Mouse (Mus musculus): ENCODE results near the gene Agk. TPM values are rescaled to one million over a fixed set of nuclear protein-coding genes. Genes with fewer than 3 reads are reported as not detected.

Agk gene
- polyA plus RNA-seq, 1 experiment from 2014 or later: 60.2 TPM

DNA sequence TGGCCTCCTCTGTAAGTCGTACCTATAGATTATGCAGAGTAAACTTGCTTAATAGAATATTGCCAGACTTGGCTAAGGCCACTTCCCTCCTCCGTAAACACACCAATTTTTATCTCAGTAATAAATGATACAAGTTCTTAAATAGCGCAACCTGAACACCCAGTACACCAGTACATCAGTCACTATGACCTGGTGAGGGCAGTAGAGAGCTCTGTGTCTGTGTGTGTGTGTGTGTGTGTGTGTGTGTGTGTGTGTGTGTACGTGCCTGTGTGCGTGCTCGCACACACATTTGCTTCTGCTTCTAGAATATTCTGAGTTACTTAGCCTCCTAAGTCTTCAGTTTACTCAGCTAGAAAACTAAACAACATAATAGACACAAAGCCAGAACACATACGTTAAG lies 28.4 kb downstream of the Agk start:
- H3K4me2 ChIP-seq: no peak overlapping the region
- no peak overlapping the region for H3K4me3 ChIP-seq
- no peaks in the 10 kb centered on the region for H3K36me3 ChIP-seq (replicated peaks)
- no peaks in the 10 kb centered on the region for H3K27me3 ChIP-seq (replicated peaks)
- H3K9ac ChIP-seq: no peak overlapping the region
- 94% methylated on average over 7 of the region's 7 CpGs for WGBS
- H3K4me1 ChIP-seq: no peaks in the 10 kb centered on the region
- no peak for ATAC-seq (replicated peaks)
- H3K9me3 ChIP-seq: no peaks in the 10 kb centered on the region
- no peak overlapping the region for H3K27ac ChIP-seq

DNA sequence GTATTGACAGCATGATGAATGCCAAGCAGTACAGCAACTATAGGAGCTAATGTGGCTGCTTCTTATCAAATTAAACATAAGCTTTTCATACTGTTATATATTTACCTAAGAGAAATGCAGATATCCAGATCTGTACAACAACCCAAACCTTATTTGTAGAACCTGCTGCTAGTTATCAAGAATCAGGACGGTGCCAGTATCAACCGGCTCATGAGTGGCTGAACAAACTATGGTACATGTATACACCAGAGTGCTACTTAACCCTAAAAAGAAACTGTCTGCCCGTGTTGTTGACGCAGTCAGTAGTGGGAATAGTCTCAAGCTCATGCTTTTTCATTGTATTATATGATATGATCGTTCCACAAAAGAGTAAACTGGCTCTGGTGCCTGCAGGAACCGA lies 46.1 kb downstream of the Agk start:
- Histone ChIP-seq H3K36me3 (replicated peaks) (no peaks in the 10 kb centered on the region), H3K9ac (no peak overlapping the region), H3K4me1 (no peaks in the 10 kb centered on the region), H3K27me3 (replicated peaks) (no peaks in the 10 kb centered on the region), H3K4me3 (no peak overlapping the region), H3K4me2 (no peak overlapping the region), H3K9me3 (no peaks in the 10 kb centered on the region), H3K27ac (no peak overlapping the region)
- no peak for ATAC-seq (replicated peaks)
- WGBS: 97% methylated on average over 6 of the region's 6 CpGs

DNA sequence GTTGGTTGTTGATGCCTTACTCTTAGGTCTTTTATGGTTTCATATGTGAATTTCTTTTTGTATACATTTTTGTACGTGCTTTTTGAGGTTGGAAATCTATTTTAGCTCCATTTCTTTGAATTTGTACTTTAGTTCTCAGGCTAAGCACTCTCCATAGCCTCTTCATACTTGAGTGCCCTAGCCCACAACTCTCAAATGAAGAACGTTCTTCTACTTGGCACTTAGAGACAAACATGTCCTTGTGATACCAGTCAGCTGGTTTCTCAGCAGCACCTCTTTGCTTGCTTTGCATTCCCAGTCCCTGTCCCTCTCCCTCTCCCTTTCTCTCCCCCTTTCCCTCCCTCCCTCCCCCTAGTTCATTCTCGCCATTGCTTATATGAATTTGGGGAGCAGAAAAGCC lies 55.2 kb downstream of the Agk start:
- no peak overlapping the region for H3K4me2 ChIP-seq
- H3K27me3 ChIP-seq (replicated peaks): no peaks in the 10 kb centered on the region
- peaks cover 8% of the 10 kb centered on the region; the same call in 1 of the 2 replicates for H3K36me3 ChIP-seq (replicated peaks)
- WGBS: 90% methylated on average over 3 of the region's 3 CpGs
- no peak overlapping the region for H3K4me3 ChIP-seq
- no peak overlapping the region for H3K9ac ChIP-seq
- H3K4me1 ChIP-seq: no peaks in the 10 kb centered on the region
- ATAC-seq (replicated peaks): no peak
- no peak overlapping the region for H3K27ac ChIP-seq
- H3K9me3 ChIP-seq: no peaks in the 10 kb centered on the region

DNA sequence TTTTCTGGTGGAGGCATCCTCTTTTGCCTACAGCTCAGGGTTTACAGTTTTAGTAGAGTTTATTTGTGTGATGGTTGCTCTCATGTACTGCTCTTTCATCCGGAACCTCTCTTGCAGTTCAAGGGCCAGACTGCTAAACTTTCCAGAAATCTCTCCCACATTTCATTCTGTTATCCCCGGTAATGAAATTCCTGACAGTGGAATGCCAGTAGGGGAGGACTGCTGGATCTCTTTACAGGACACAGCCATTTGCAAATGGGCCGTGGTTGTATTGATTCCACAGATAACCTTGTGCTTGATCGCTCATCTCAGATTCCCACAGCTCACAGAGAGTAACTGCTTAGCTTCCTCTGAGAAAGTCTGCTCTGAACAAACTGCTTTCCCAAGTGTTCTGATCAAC lies 56.9 kb downstream of the Agk start:
- H3K27ac ChIP-seq: no peak overlapping the region
- H3K9me3 ChIP-seq: no peaks in the 10 kb centered on the region
- no peak overlapping the region for H3K4me3 ChIP-seq
- peaks cover 6% of the 10 kb centered on the region; the same call in 1 of the 2 replicates for H3K36me3 ChIP-seq (replicated peaks)
- 88% methylated on average over 4 of the region's 4 CpGs for WGBS
- H3K27me3 ChIP-seq (replicated peaks): no peaks in the 10 kb centered on the region
- no peak overlapping the region for H3K4me2 ChIP-seq
- H3K4me1 ChIP-seq: no peaks in the 10 kb centered on the region
- H3K9ac ChIP-seq: no peak overlapping the region
- no peak for ATAC-seq (replicated peaks)

DNA sequence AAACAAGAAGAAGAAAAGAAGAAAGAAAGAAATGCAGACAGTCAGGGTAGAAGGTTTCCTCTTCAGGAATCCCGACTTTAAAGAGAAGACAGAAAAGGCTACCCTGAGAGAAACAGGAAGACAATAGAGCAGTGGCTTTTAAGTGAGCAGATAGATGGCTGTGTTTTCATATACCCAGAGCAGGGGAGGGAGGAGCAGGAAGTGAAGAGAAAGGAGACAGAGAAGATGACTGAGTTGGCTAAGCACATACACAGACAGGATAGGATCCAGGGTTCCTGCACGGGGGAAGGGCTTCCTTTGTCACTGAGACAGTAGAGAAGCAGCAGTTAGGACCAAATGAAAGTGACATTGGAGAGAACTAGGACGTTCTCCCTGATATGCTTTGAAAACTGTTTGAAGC lies 60.7 kb downstream of the Agk start:
- WGBS: 56% methylated on average over 3 of the region's 3 CpGs
- H3K36me3 ChIP-seq (replicated peaks): 0 out of 2 replicates have a peak, but pooled peaks cover 3% of the 10 kb centered on the region
- no peaks in the 10 kb centered on the region for H3K27me3 ChIP-seq (replicated peaks)

DNA sequence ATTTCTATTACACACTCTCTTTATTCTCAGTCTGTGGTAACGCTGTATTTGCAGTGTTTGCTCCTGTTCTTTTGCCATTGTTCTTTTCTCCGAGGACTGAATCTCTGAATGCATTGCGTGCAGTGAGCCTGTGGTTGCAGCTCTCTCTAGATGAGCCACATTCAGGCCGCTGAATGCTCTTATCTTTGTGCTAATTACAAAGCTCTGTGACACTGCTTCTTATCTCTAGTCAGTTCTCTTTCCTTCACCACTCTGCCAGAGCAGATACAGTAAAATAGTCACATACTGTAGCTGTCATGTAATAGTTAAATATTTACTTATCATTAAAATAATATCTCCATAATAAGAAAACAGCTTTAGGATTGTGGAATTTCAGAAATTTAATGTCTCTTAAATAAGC lies 63.7 kb downstream of the Agk start:
- H3K27me3 ChIP-seq (replicated peaks): no peaks in the 10 kb centered on the region

More for the DNA sequence above, 60.7 kb downstream of the Agk start:
- H3K4me1 ChIP-seq: no peaks in the 10 kb centered on the region
- no peak overlapping the region for H3K9ac ChIP-seq
- no peak for ATAC-seq (replicated peaks)
- no peak overlapping the region for H3K27ac ChIP-seq
- H3K4me3 ChIP-seq: no peak overlapping the region
- no peak overlapping the region for H3K4me2 ChIP-seq
- no peaks in the 10 kb centered on the region for H3K9me3 ChIP-seq

DNA sequence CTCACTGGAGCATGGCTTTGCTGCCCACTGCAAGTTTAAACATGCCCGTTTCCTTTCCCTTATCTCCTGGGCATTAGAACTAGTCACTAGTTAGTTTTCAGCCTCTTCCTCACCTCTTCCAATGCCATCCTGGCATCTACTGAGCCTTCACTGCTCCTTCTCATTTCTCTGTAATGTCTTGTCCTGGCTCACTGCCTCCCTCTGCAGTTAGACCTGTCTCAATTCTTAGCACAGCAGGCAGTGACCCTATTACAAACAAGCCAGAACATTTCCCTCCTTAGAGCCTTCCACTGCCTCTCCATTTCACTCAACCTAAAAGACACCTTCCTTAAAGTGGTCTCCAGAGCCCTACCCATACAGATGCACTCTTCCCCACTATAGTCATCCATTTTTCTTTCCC lies 66.0 kb downstream of the Agk start:
- Histone ChIP-seq H3K9ac (no peak overlapping the region), H3K4me2 (no peak overlapping the region), H3K4me3 (no peak overlapping the region), H3K9me3 (no peaks in the 10 kb centered on the region), H3K36me3 (replicated peaks) (0 out of 2 replicates have a peak, but pooled peaks cover 3% of the 10 kb centered on the region), H3K27me3 (replicated peaks) (no peaks in the 10 kb centered on the region), H3K4me1 (peaks cover 3% of the 10 kb centered on the region; the same call in 1 of the 2 replicates), H3K27ac (no peak overlapping the region)
- ATAC-seq (replicated peaks): no peak
- WGBS: 86% methylated on average over 1 of the region's 1 CpGs

More for the DNA sequence above, 63.7 kb downstream of the Agk start:
- Histone ChIP-seq H3K9me3 (no peaks in the 10 kb centered on the region), H3K4me3 (no peak overlapping the region), H3K9ac (no peak overlapping the region), H3K36me3 (replicated peaks) (no peaks in the 10 kb centered on the region), H3K4me1 (peaks cover 3% of the 10 kb centered on the region; the same call in 1 of the 2 replicates), H3K27ac (peak overlapping the region; percentile 62; the same call in 1 of the 2 replicates), H3K4me2 (no peak overlapping the region)
- WGBS: 56% methylated on average over 4 of the region's 4 CpGs
- no peak for ATAC-seq (replicated peaks)

DNA sequence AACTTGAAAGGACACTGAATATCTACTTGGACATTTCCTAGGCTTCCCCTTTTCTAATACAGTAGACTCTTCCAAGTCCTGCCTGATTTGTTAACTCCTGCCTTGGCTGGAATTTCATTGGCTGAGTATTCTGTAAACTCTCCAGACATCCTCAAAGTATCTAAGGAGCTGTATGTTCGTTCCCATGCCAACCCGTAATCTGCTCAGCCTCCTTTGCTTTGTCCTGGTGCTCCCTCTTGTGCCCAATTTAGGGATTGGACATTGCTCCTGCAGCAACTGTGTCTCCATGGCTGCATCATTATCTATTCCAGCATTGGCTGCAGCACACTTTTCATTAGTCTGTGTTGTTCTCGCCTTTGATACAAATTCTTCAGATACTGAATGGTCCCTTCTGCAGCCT lies 68.2 kb downstream of the Agk start:
- ATAC-seq (replicated peaks): peak; percentile 98
- peak overlapping the region; percentile 36; the same call in 1 of the 2 replicates for H3K27ac ChIP-seq

DNA sequence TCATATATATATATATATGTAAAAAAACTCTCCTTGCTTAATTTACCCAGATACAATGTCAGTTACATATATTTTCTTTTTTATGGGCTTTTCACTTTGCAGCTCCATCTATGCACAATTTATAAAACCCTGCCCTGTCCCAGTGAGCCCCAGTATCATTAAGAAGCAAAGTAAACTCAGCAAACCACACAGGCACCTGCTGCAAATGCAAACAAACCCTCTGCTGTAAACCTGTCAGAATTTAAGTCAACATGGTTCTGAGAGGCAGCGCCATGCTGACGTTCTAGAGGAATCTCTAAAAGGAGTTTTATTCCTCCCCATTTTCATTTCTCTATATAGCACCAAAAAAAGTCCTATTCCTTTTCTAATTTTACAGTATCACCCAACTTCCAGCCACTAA lies 77.1 kb downstream of the Agk start:
- no peak overlapping the region for H3K4me3 ChIP-seq
- no peaks in the 10 kb centered on the region for H3K9me3 ChIP-seq
- H3K27ac ChIP-seq: no peak overlapping the region
- H3K4me2 ChIP-seq: no peak overlapping the region
- no peak overlapping the region for H3K9ac ChIP-seq
- no peaks in the 10 kb centered on the region for H3K27me3 ChIP-seq (replicated peaks)
- WGBS: 89% methylated on average over 2 of the region's 2 CpGs
- no peak for ATAC-seq (replicated peaks)
- peaks cover 28% of the 10 kb centered on the region for H3K36me3 ChIP-seq (replicated peaks)
- H3K4me1 ChIP-seq: no peaks in the 10 kb centered on the region

More for the DNA sequence above, 68.2 kb downstream of the Agk start:
- WGBS: 0% methylated on average over 3 of the region's 3 CpGs
- H3K9ac ChIP-seq: no peak overlapping the region
- H3K4me3 ChIP-seq: no peak overlapping the region
- no peaks in the 10 kb centered on the region for H3K9me3 ChIP-seq
- peaks cover 3% of the 10 kb centered on the region; the same call in 1 of the 2 replicates for H3K4me1 ChIP-seq
- H3K36me3 ChIP-seq (replicated peaks): 0 out of 2 replicates have a peak, but pooled peaks cover 7% of the 10 kb centered on the region
- H3K4me2 ChIP-seq: no peak overlapping the region
- H3K27me3 ChIP-seq (replicated peaks): no peaks in the 10 kb centered on the region

DNA sequence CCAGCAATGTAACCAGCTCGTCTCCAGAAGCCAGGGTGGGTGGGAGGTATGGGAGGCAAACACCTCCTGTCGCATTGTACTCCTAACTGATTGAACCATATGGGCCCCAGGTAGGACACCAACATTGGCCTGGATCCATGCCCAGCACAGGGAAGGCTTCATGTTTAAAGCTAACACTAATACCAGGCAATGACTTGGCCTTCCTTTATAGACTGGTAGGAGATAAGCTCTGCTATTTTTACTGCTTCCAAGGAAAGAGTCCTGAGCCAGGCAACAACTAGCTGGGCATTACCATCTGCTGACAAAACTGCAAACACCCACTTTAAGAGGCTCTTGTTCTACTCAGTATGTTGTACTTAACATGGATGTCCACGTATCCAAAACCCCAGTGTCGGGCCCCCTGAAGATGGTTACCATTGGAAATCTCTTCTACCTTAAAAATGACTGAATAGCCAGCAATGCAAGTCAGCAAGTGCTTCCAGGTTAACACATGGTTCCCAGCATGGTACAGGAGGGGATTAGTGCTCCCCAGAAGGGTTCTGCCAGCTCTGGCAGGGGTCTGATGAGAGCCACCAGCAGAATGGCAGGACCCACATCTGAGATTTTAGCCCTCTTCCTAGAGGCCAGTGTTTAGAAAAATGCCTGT lies 78.8 kb downstream of the Agk start:
- H3K9me3 ChIP-seq: no peaks in the 10 kb centered on the region
- H3K4me2 ChIP-seq: no peak overlapping the region
- H3K4me3 ChIP-seq: no peak overlapping the region
- ATAC-seq (replicated peaks): no peak
- H3K27me3 ChIP-seq (replicated peaks): no peaks in the 10 kb centered on the region
- no peak overlapping the region for H3K27ac ChIP-seq
- H3K4me1 ChIP-seq: no peaks in the 10 kb centered on the region
- peaks cover 30% of the 10 kb centered on the region for H3K36me3 ChIP-seq (replicated peaks)
- H3K9ac ChIP-seq: no peak overlapping the region
- WGBS: 91% methylated on average over 4 of the region's 4 CpGs

DNA sequence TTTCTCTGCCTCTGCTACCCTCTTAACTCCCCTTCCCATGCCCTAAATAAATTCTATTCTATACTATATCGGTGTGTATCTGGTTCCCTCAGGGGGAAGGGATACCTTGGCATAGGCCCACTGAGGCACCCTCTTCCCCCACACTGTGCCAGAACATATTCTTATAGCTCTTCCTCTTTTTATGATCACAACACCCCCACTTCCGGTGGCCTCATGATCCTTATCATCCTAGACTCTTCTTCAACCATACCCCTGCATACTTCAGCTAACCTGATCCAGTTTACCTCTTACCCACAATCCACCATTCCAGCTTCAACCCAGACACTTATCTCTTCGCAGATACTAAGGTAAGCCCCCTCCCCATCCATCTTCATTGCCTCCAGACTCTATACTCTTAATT lies 86.1 kb downstream of the Agk start:
- no peak for ATAC-seq (replicated peaks)
- 96% methylated on average over 3 of the region's 3 CpGs for WGBS

DNA sequence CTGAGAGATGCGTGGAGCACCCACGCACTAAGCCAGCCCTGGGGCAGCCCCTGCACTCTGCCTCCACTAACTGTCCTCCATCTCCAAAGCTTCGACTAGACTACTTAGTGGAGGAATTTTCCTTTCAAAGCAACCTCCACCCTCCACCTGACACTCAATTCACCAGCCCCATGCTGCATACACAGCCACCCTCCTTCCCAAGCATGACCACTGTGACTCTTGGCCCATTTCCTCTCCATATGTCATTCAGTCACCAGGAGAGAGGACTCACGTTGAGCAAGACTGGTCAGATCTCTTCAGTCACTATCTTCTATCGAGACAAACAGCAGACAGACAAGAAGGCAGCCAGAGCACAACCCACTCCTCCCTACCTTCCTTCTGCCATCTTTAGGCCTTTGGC lies 88.1 kb downstream of the Agk start:
- no peaks in the 10 kb centered on the region for H3K27me3 ChIP-seq (replicated peaks)
- no peak overlapping the region for H3K4me3 ChIP-seq
- H3K4me1 ChIP-seq: no peaks in the 10 kb centered on the region
- no peak overlapping the region for H3K27ac ChIP-seq
- WGBS: 92% methylated on average over 5 of the region's 5 CpGs
- 0 out of 2 replicates have a peak, but pooled peaks cover 8% of the 10 kb centered on the region for H3K36me3 ChIP-seq (replicated peaks)
- no peak overlapping the region for H3K9ac ChIP-seq
- no peak overlapping the region for H3K4me2 ChIP-seq
- ATAC-seq (replicated peaks): no peak
- no peaks in the 10 kb centered on the region for H3K9me3 ChIP-seq

More for the DNA sequence above, 86.1 kb downstream of the Agk start:
- Histone ChIP-seq H3K4me3 (no peak overlapping the region), H3K27ac (no peak overlapping the region), H3K9me3 (no peaks in the 10 kb centered on the region), H3K27me3 (replicated peaks) (no peaks in the 10 kb centered on the region), H3K36me3 (replicated peaks) (peaks cover 19% of the 10 kb centered on the region; the same call in 1 of the 2 replicates), H3K4me1 (no peaks in the 10 kb centered on the region), H3K4me2 (no peak overlapping the region), H3K9ac (no peak overlapping the region)

DNA sequence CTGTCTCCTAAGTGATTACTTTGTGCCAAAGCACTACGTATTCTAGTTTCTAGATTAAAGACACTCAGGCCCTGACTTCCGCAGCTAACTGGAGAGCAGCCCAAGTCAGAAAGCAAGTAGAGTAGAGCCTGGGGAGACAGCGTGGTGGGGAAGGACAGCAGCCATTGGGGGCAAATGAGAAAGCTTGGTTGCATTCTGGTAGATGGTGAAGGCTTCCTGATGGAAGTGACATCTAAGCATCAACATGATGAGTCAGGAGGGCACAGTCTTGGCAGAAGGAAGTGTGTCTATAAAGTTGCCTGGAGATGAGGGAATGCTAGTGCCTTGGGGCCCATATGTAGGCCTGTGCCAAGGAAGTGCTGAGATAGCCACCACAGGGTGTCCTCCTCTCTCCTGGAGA lies 88.6 kb downstream of the Agk start:
- WGBS: 94% methylated on average over 3 of the region's 3 CpGs

More for the DNA sequence above, 88.6 kb downstream of the Agk start:
- H3K27me3 ChIP-seq (replicated peaks): no peaks in the 10 kb centered on the region
- no peaks in the 10 kb centered on the region for H3K4me1 ChIP-seq
- no peak for ATAC-seq (replicated peaks)
- H3K27ac ChIP-seq: no peak overlapping the region
- no peak overlapping the region for H3K9ac ChIP-seq
- H3K4me3 ChIP-seq: no peak overlapping the region
- H3K36me3 ChIP-seq (replicated peaks): 0 out of 2 replicates have a peak, but pooled peaks cover 6% of the 10 kb centered on the region
- no peak overlapping the region for H3K4me2 ChIP-seq
- H3K9me3 ChIP-seq: no peaks in the 10 kb centered on the region

Measured in midbrain, embryonic 15.5 days (tissue).